Mouse (Mus musculus) CH12.LX (cell line): ENCODE data around the gene Msi2.

Experiments
- CHD2 ChIP-seq: IDR thresholded peaks from 2 replicates; pipeline ENCODE4 v1.6.1; 2011; ENCODE audit warnings: low read length, improper control_type of control experiment
- CTCF ChIP-seq, 2 experiments: IDR thresholded peaks in 1 of 2; conservative IDR thresholded peaks in 1 of 2; 2 replicates each; pipeline ENCODE4 v1.5.1; 2011 to 2012; ENCODE audit warnings: low read depth in 2 of 2, low read length in 2 of 2, improper control_type of control experiment in 1 of 2, inconsistent platforms in 1 of 2, mild to moderate bottlenecking in 1 of 2, moderate library complexity in 1 of 2
- ELF1 ChIP-seq: IDR thresholded peaks from 2 replicates; pipeline ENCODE4 v1.6.1; 2014; ENCODE audit warnings: low read depth, mild to moderate bottlenecking, inconsistent platforms, low read length, improper control_type of control experiment
- EP300 ChIP-seq: IDR thresholded peaks from 2 replicates; pipeline ENCODE4 v1.6.1; 2011; ENCODE audit warnings: low read length, improper control_type of control experiment
- GABPA ChIP-seq: IDR thresholded peaks from 2 replicates; pipeline ENCODE4 v1.6.1; 2012; ENCODE audit warnings: low read depth, low read length, improper control_type of control experiment, inconsistent platforms; ENCODE audit not compliant: insufficient replicate concordance
- HCFC1 ChIP-seq: IDR thresholded peaks from 2 replicates; pipeline ENCODE4 v1.6.1; 2012; ENCODE audit warnings: low read depth, mild to moderate bottlenecking, inconsistent platforms, low read length, improper control_type of control experiment
- JUN ChIP-seq: IDR thresholded peaks from 2 replicates; pipeline ENCODE4 v1.6.1; 2011; ENCODE audit warnings: low read depth, mild to moderate bottlenecking, low read length, improper control_type of control experiment, moderate library complexity; ENCODE audit not compliant: insufficient read depth
- JUND ChIP-seq: conservative IDR thresholded peaks from 2 replicates; pipeline ENCODE4 v1.6.1; 2011; ENCODE audit warnings: low read depth, low read length, improper control_type of control experiment
- KAT2A ChIP-seq: IDR thresholded peaks from 2 replicates; pipeline ENCODE4 v1.6.1; 2012; ENCODE audit warnings: low read length, improper control_type of control experiment, inconsistent platforms; ENCODE audit not compliant: insufficient replicate concordance
- MEF2A ChIP-seq: IDR thresholded peaks from 2 replicates; pipeline ENCODE4 v1.6.1; 2014; ENCODE audit warnings: low read depth, mild to moderate bottlenecking, inconsistent platforms, low read length, improper control_type of control experiment, borderline replicate concordance
- MXI1 ChIP-seq: IDR thresholded peaks from 2 replicates; pipeline ENCODE4 v1.6.1; 2011; ENCODE audit warnings: mild to moderate bottlenecking, low read depth, low read length, improper control_type of control experiment
- POLR2A ChIP-seq: IDR thresholded peaks from 2 replicates; pipeline ENCODE4 v1.6.1; 2011; ENCODE audit warnings: low read depth, mild to moderate bottlenecking, improper control_type of control experiment, low read length
- POLR2AphosphoS2 ChIP-seq: IDR thresholded peaks from 2 replicates; pipeline ENCODE4 v1.6.1; 2011; ENCODE audit warnings: low read depth, low read length, improper control_type of control experiment
- ZKSCAN1 ChIP-seq: IDR thresholded peaks from 2 replicates; pipeline ENCODE4 v1.6.1; 2012; ENCODE audit warnings: low read depth, inconsistent platforms, low read length, improper control_type of control experiment, borderline replicate concordance

- TF ChIP-seq POLR2AphosphoS2 (no peak), POLR2A (no peak), CTCF (conservative IDR thresholded peaks at IDR 0.05 in 1 of 2, IDR thresholded peaks at IDR 0.05 in 1 of 2; ENCODE audit: low read depth in 2 of 2, low read length in 2 of 2) (peak; percentile 55 to 73), HCFC1 (no peak; the same call in 1 of the 2 replicates), EP300 (no peak), ELF1 (no peak), ZKSCAN1 (no peak), MXI1 (no peak), CHD2 (no peak), MEF2A (no peak), JUND (no peak), GABPA (no peak), KAT2A (no peak), JUN (peak; percentile 9; the same call in 1 of the 2 replicates)
Observed at GRCm38 (mm10) chr11:88495018-88495417, 223.3 kb downstream of the Msi2 start.
